Mouse (Mus musculus) cortical plate, adult 2 months (tissue): Measurements from ENCODE around the gene Itih5. TPM values are rescaled to one million over a fixed set of nuclear protein-coding genes. Genes with fewer than 3 reads are reported as not detected.

ENCODE experiments used
- H3K27ac ChIP-seq: fragments of 200-500 bp; 2 replicates; pipeline ENCODE4 v1.5.1; 2012; ENCODE audit warnings: low read length, control low read depth, inconsistent platforms; ENCODE audit not compliant: insufficient read depth
- H3K4me1 ChIP-seq: fragments of 200-500 bp; 2 replicates; pipeline ENCODE4 v1.6.1; 2011; ENCODE audit warnings: low read length; ENCODE audit not compliant: control insufficient read depth, insufficient read depth
- H3K4me3 ChIP-seq: fragments of 200-500 bp; 2 replicates; pipeline ENCODE4 v1.5.1; 2011; ENCODE audit warnings: mild to moderate bottlenecking, low read length, control low read depth; ENCODE audit not compliant: insufficient read depth
- CTCF ChIP-seq: fragments of 200-500 bp; IDR thresholded peaks from 2 replicates; pipeline ENCODE4 v1.5.1; 2011; ENCODE audit warnings: mild to moderate bottlenecking, control low read depth, low read length; ENCODE audit not compliant: insufficient read depth; ENCODE audit errors: extremely low read depth
- POLR2A ChIP-seq: fragments of 200-500 bp; IDR thresholded peaks from 2 replicates; pipeline ENCODE4 v1.6.1; 2011; ENCODE audit warnings: mild to moderate bottlenecking, low read length, control low read depth; ENCODE audit not compliant: insufficient read depth; ENCODE audit errors: extremely low read depth
- polyA plus RNA-seq: library from polyadenylated mRNA; depleted of rRNA; stranded (reverse); fragments of >200 nt; gene quantifications from 2 replicates; pipeline ENCODE4 v1.2.3, GENCODE M21; 2012

Gene Itih5
- polyA plus RNA-seq, 1 experiment = 12.4 TPM

DNA sequence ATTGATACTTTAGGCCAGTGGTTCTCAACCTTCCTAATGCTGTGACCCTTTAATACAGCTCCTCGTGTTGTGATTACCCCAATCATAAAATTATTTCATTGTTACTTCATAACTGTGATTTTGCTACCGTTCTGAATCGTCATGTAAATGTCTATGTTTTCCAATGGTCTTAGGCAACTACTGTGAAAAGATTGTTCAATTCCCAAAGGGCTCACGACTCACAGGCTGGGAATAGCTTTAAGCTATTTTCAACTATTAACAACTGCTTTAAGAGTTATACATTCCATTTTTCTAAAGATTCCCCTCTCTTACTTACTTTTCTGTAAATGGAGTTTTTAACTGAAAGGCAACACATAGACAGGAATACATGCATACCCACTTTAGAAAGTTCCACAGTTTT lies 8.6 kb downstream of the Itih5 start:
- H3K4me3 ChIP-seq = no peak overlapping the region
- no peak for TF ChIP-seq POLR2A
- no peak for TF ChIP-seq CTCF
- no peaks in the 10 kb centered on the region for H3K4me1 ChIP-seq
- no peak overlapping the region for H3K27ac ChIP-seq

DNA sequence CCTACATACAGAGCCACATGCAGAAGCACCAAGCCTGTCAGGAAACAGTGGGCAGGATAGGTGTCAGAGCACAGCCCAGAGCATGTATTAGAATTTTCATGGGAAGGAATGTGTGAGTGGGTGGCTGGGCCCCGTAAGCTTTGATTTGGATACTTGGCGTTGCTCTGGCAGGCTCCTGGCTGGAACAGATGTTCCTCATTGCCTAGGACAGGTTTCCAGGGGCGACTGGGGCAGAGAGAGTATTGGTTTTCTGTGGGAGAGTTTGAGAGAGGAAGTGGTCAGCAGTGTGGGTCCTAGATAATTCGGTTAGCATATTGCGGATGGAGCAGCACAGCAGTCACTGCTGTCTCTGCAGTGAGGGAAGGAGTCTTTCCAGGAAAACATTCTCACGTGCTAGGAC lies 13.3 kb downstream of the Itih5 start:
- TF ChIP-seq POLR2A = no peak
- TF ChIP-seq CTCF = no peak
- Histone ChIP-seq H3K4me3 (no peak overlapping the region), H3K27ac (no peak overlapping the region), H3K4me1 (peaks cover 1% of the 10 kb centered on the region; the same call in 1 of the 2 replicates)

DNA sequence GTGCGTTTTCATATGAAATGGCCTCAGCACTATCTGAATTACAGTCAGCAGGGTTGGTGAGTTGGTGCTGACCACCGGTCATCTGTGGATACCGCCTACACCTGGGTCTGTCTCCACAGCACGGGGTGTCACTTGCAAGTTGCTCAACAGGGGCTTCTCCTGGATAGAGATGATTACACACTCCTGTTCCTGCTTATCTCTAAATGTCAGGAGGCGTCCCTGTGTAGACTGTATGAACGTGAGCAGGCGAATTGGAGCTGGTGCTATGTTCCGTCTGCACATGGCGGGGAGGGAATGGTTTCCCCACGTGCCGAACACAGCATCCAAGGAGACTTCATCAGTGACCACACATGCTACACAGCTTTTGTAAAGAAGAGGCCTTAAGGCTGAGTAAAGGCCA lies 13.9 kb downstream of the Itih5 start:
- Histone ChIP-seq H3K4me3 (no peak overlapping the region), H3K4me1 (peaks cover 1% of the 10 kb centered on the region; the same call in 1 of the 2 replicates), H3K27ac (no peak overlapping the region)
- no peak for TF ChIP-seq POLR2A
- no peak for TF ChIP-seq CTCF

DNA sequence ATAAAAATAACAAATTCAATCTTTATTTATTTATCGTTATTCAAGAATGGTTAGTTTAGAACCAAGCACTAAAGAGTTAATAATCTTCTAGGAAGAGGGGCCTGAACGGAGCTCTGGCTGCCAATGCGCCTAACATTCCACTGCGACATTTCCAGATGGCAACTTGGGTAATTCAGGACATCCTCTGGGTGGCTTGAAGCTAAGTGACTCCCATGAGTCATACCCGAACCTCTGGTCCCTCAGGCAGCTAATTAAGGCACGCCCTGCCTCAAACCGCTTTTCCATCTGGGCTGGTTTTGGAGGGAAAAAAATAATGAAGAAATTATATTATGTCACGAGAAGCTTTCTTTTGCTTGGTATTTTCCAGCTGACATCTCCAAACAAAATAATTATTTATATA lies 14.6 kb downstream of the Itih5 start:
- H3K27ac ChIP-seq = no peak overlapping the region
- peaks cover 1% of the 10 kb centered on the region; the same call in 1 of the 2 replicates for H3K4me1 ChIP-seq
- TF ChIP-seq POLR2A = no peak
- no peak for TF ChIP-seq CTCF
- no peak overlapping the region for H3K4me3 ChIP-seq

DNA sequence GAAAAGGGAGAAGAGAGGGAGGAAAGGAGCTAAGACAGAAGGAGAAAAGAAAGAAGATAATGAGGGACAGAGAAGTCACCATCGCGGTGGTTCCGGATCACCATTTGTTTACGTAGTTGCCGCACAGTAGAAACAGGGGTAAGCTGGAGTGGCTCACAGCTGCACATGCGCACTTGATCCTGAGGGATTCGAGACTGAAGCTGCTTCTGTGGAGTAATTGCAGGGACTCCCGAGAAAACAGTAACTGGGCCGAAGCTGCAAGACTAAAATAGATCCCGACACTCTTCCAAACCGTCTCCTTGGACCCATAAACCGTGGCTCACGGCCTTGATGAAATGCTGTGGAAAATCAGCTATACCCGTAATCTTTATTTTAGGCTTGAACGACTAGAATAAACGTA lies 16.6 kb downstream of the Itih5 start:
- Histone ChIP-seq H3K4me1 (peaks cover 1% of the 10 kb centered on the region; the same call in 1 of the 2 replicates), H3K27ac (no peak overlapping the region), H3K4me3 (no peak overlapping the region)
- TF ChIP-seq POLR2A (no peak), CTCF (no peak)

DNA sequence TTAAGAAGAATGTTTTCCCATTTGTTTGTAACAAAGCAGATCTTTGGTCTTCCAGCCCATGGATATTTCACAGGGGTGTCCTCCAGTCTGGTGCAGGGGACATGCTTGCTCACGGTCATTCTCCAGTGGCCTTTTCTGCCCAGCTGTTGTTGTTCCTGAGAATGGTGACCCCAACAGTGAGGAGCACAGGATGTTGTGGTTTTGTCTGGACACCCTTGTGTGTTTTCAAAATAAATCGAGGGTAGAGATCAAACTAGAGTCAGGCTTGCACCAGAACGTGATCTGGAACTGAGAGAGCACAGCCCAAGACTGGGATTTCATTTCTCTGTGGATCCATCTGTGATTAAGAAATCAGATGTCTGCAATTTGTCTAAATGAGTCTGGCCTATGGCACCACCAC lies 40.2 kb downstream of the Itih5 start:
- Histone ChIP-seq H3K4me1 (no peaks in the 10 kb centered on the region), H3K27ac (no peak overlapping the region), H3K4me3 (no peak overlapping the region)
- TF ChIP-seq POLR2A = no peak
- no peak for TF ChIP-seq CTCF

DNA sequence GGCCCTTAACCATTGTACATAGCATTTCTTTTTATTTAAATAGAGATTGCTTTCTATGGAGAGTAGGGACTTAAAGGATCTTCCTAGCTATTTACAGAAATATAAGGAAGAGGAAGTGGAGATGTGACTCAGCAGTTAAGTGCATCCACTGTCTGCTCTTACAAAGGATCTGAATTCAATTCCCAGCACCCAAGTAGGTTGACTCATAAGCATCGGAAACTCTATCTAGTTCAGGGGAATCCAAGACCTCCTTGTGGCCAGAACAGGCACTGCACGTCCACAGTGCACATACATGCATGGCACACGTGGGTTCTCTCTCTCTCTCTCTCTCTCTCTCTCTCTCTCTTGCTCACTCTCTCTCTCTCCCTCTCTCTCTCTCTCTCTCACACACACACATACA lies 41.8 kb downstream of the Itih5 start:
- no peaks in the 10 kb centered on the region for H3K4me1 ChIP-seq
- H3K4me3 ChIP-seq = no peak overlapping the region
- no peak overlapping the region for H3K27ac ChIP-seq
- no peak for TF ChIP-seq CTCF
- TF ChIP-seq POLR2A = no peak

DNA sequence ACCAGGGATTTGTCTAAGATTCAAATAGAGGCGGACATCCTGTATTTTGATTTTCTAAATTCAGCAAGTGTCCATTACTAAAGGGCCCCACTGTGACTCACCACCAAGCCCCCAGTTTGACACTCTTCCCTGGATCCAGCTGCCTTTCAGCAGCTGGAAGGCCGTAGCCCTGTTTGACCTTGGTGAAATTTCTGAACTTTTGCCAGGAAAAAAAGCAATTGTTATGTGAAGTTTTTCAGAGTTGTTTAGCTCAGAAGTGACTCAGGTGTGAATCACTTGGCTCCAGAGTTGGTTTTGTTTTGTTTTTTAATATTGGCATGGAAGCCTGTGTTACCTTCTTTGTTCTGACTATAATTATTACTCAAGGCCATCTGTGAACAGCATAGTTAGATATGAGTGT lies 46.0 kb downstream of the Itih5 start:
- no peak overlapping the region for H3K4me3 ChIP-seq
- no peak overlapping the region for H3K27ac ChIP-seq
- TF ChIP-seq CTCF = no peak
- no peak for TF ChIP-seq POLR2A
- no peaks in the 10 kb centered on the region for H3K4me1 ChIP-seq

DNA sequence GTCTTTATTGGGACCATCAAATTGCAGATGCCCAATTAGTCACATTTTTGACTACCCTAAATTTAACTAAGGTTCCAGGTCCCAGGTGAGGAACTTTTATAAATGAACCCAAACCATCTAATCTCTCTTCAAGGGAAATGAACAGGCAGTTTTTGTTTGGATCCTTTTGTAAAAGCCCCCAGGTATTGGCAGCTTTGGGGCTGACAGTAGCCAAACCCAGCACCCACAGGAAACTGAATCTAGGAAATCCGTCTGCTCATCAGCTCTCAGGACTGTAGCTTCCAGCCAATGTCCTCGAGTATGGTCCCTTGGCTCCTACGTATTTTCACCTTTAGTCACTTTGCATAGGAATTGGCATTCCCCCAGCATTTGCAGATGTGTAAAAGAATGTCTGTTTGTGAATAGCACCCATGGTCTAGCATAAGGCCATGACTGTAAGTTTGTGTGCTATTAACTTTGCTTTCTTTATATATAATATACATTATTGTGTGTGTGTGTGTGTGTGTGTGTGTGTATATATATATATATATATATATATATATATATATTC lies 47.4 kb downstream of the Itih5 start:
- H3K27ac ChIP-seq = no peak overlapping the region
- no peak overlapping the region for H3K4me3 ChIP-seq
- no peaks in the 10 kb centered on the region for H3K4me1 ChIP-seq
- TF ChIP-seq CTCF = no peak
- TF ChIP-seq POLR2A = no peak

DNA sequence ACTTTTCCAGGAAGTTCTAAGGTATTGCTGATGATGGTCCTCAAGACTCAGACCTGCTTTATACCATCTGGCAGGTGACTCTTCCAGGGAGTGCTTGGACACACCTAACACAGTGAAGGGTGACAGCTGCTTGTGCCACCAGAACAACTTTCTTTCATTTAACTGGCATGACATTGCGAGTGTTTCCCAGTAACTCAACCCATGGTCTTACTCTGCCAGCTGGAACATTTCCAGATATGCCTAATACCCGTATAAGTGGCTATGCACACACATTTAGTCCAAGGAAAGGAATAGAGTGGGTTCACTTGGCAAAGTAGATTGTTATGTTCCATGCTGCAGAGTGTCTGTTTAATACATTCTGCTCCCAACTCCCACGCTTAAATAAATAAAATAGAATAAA lies 50.9 kb downstream of the Itih5 start:
- TF ChIP-seq CTCF (no peak), POLR2A (no peak)
- Histone ChIP-seq H3K4me1 (no peaks in the 10 kb centered on the region), H3K4me3 (no peak overlapping the region), H3K27ac (no peak overlapping the region)
